Mouse (Mus musculus): ENCODE data around the gene Olfr645.

Olfr645 gene

GRCm38 (mm10) chr7:104085365-104085764 is at the start of gene Olfr645:
Olfr645 (minus strand) TSS chr7:104085465.
- ATAC-seq (ENCODE audit: insufficient number of reproducible peaks, low FRiP score, low TSS enrichment): no peak

DNA sequence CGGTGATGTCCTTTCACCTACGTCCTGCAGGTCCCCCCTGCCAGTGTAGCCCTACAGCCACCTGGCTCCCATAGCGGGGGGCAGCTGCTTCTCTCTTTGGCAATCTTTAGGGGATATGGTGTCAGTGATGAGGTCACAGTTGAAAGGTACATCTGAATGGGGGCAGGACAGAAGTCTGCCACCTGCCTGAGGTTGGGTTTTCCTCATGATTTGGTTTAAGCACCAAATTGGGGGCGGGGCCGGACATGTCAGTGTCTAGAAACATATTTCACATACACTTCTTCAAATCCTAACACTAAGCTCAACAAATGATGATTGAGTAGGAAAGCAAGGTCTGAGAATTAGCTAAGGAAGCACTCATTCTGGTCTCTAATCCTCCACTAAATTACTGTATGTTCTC is 44.5 kb upstream of the Olfr645 start, which contains the start of gene Ubqln5:
Ubqln5 (minus strand) TSS at position 101 of the 400 bp plus-strand sequence.
- no peak for ATAC-seq (ENCODE audit: insufficient number of reproducible peaks, low FRiP score, low TSS enrichment)

GRCm38 (mm10) chr7:104104757-104104972 is 19.4 kb upstream of the Olfr645 start, which contains the start of gene Olfr646:
Olfr646 (plus strand) TSS chr7:104104873.
- ATAC-seq (ENCODE audit: insufficient number of reproducible peaks, low FRiP score, low TSS enrichment): no peak

- ATAC-seq (ENCODE audit: insufficient number of reproducible peaks, low FRiP score, low TSS enrichment): no peak
Measured at GRCm38 (mm10) chr7:104103913-104104756, 18.9 kb upstream of the Olfr645 start.

DNA sequence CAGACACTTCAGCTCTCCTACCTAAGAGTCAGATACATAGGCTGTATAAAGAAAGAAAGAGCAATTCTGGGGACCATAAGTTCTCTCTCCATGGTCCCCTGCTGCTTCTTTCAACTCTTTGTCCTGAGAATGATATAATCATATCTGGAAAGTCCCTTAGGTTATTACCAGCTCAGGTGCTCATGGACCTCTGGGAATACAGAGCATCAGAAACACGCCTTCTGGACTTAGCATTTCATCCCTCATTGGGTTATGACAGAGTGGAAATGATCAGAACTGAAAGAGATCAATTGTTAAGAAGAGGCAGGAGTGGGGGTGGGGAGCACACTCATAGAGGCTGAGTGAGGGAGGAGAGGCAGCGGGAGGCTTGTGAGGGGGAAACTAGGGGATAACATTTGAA is 13.5 kb downstream of the Olfr645 start, which contains the start of gene Olfr644:
Olfr644 (minus strand) TSS at position 101 of the 400 bp plus-strand sequence.
- ATAC-seq (ENCODE audit: insufficient number of reproducible peaks, low FRiP score, low TSS enrichment): no peak

DNA sequence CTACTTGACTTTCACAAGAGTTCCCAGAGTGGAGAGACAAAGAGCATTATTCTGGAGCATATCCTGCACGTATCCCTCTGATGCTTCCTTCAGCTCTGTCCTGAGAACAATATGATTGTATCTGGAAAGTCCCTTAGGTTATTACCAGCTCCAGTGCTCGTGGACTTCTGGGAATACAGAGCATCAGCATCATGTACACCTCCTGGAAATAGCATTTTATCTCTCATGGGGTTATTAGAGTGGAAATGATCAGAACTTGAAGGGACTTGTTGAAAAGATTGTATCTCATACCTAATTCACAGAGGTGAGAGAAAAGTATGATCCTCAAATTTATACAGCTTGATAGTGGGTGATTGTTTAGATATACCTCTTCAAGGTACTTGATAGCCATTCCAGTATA is 23.9 kb downstream of the Olfr645 start, which contains the start of gene 4930516K23Rik:
4930516K23Rik (minus strand) TSS at position 101 of the 400 bp plus-strand sequence.
- ATAC-seq (ENCODE audit: insufficient number of reproducible peaks, low FRiP score, low TSS enrichment): no peak

- ATAC-seq (ENCODE audit: insufficient number of reproducible peaks, low FRiP score, low TSS enrichment): no peak
Measured at GRCm38 (mm10) chr7:104059215-104059614, 26.1 kb downstream of the Olfr645 start.

DNA sequence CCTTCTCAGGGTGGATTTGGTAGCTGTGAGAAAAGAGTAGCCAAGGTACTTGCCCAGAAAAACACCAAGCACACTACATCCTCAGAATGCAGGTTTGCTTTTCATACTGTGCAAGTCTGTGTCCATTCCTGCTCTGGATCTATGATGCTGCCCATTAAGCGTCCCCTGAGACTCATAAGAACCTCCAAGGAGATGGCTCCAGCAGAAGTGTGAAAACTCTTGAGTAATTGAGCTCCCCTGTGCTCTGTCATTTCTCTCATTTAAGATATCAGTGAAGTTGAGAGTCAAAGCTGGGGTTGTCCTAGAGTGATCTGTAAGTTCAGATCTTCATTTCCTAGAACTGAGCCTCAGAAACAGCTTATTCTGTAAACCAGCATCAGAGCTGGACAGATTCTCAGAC is 32.7 kb downstream of the Olfr645 start, which contains the start of gene Olfr642:
Olfr642 (minus strand) TSS at position 101 of the 400 bp plus-strand sequence.
- no peak for ATAC-seq (ENCODE audit: insufficient number of reproducible peaks, low FRiP score, low TSS enrichment)

DNA sequence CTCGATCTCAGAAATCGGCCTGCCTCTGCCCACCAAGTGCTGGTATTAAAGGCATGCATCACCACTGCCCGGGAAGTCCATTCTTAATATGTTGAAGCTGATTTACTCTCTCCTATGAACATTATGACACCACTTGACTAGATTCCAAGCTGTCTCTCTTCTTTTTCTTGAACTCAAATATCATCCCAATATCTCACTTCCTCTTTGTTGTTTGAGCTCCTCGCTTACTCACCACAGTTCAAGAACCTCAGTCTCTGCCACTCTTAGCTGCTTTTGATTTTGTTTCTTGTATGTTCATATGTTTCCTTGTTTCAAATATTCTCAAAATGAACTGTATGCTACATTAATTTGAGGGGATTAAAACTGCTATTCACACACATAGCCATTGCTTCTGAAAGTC is 34.5 kb downstream of the Olfr645 start:
- no peak for ATAC-seq (ENCODE audit: insufficient number of reproducible peaks, low FRiP score, low TSS enrichment)

- no peak for ATAC-seq (ENCODE audit: insufficient number of reproducible peaks, low FRiP score, low TSS enrichment)
Measured at GRCm38 (mm10) chr7:104035145-104035544, 50.1 kb downstream of the Olfr645 start, which contains the start of gene Olfr641. Olfr641 (plus strand) TSS chr7:104035445.
